Mouse (Mus musculus) spleen, adult 2 months (tissue): ENCODE measurements at regions not wholly inside any gene's neighbourhood (a gene's known extent, or its start where the extent isn't known, plus 50 kb on each side); places are given as distances from the start of the nearest gene placed in this dataset.

Experiments used
- CTCF ChIP-seq: fragments of 200-500 bp; IDR thresholded peaks from 2 replicates; pipeline ENCODE4 v1.5.1; 2011; ENCODE audit warnings: mild to moderate bottlenecking, inconsistent platforms; ENCODE audit not compliant: insufficient read depth, insufficient read length, insufficient replicate concordance; ENCODE audit errors: extremely low read depth
- POLR2A ChIP-seq: fragments of 200-500 bp; IDR thresholded peaks from 2 replicates; pipeline ENCODE4 v1.6.1; 2011; ENCODE audit warnings: low read depth, low read length, inconsistent platforms

DNA sequence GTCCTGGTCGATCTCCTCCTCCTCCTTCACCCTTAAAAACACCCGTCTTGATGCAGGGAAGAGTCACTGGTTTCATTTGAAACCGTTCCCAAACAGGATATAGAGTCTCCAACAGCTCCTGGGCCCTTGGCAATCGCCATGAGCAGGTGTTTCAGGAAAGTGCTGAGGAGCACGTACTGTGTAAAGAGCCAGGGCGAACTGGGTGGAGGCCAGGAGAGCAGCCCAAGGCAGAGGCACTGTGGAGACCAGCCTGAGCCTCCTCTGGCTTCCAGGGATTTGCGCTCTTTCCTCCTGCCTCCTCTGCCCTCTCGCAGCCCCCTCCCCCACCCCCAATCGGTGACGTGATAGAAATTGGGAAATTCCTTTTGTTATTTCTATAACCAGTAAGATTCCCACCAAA is 163.6 kb downstream of the Sptssa start:
- TF ChIP-seq CTCF, result no peak
- no peak for TF ChIP-seq POLR2A
